Mouse (Mus musculus) urinary bladder, postnatal 14 days (tissue): ENCODE data around the gene Pcdh15.

Experiments used
- DNase-seq: peaks from one replicate; pipeline ENCODE4 v3.0.0; 2021; ENCODE audit warnings: low spot score

Pcdh15 gene

DNA sequence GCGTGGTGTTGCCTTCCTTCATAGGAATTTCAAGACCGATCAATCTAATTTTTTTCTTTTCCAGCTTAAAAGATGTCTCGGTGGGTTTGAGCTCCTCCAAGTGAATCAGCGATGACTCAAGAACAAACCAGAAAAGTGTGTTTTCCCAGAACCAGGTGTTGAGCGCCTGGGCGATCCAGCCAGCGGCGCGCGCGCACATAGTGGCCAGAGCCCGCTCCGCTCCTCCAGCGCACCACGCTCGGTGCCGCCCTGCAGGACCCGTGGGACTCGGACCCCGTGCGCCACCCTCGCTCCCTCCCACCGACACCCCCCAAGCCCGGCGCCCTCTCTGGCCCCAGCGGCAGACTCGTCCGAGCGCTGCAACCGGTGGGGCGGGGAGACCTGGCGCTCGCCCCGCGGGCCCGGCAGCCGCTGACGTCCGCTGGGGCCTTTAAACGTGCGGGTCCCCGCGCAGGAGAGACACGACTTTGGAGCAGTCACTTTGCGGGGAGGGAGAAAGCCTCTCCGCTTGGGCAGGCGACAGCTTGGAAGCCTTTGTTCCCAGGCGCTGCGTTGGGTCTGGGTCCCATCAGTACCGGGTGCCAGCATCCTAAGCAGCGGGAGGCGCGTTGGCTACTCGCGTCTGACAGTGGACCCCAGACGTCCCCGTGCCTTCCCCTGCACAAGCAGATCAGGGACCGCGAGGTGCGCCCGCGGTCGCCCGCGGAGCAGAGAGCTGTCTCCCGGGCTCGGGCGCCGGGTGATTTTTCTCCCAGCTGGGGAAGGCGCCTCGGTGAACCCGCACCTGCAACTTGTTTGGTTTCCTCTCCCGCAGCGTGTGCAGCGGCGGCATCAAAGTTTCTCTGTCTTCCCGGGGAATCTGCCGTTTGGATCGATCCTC lies at the start of gene Pcdh15:
Gene Pcdh15 (plus strand): TSS at position 377 of the 880 bp plus-strand sequence.
- no peak for DNase-seq

DNA sequence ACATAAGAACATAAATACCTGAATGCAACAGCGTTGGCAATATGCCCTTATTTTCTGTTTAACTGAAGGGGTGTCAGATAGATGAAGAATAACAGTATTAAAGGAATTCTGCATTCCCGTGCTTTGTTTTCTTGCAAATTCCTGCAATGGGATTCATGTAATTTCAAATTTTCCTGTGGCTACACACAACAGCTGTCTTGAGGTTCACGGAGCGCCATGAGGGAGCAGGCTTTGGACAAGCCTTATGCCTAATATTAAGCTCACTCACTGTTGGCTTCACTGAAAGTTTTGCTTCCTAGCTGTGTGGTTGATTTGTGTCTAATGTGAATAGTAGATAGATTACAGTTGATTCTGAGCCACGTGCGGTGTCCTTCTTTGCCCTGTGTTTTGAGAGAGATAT lies 47.1 kb upstream of the Pcdh15 start:
- no peak for DNase-seq

DNA sequence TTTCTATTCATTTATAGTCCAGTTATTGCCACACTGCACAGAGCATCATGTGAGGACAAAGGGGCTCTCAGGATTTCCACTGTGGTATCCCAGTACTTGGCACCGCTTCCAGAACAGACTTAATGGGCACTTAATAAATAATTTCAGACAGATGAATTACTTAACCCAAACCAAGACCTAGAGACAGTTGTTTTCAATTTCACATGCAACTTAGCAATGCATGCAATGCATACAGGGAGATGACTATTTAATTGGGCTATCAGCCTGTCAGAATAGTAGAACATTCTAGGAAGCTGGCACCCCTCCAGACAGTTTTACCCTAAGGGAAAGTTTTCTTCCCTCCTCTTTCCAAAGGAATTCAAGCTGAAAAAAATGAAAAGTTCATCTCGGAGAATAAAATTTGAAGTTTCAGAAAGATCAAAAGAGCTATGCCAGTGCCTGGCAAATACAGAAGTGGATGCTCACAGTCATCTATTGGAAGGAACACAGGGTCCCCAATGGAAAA lies 39.4 kb upstream of the Pcdh15 start:
- no peak for DNase-seq

DNA sequence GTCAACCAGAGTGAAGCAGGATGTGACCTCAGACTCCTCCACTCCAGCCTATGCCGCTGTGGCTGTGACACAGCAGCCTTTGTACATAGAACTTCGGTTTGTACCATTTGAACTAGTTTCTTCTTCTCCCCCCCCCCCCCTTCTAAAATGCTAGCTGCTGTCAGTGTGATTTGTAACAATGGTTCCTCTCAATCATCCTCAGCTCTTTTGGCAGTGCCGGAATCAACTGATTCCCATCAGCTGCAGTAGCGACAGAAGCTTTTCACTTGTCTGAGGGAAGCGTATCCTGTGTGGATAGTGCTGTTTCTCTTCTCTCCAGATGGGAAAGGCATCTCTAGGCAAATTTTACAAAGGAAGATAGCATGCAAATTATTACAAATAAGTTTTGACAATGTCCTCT lies 12.4 kb upstream of the Pcdh15 start:
- DNase-seq = no peak

DNA sequence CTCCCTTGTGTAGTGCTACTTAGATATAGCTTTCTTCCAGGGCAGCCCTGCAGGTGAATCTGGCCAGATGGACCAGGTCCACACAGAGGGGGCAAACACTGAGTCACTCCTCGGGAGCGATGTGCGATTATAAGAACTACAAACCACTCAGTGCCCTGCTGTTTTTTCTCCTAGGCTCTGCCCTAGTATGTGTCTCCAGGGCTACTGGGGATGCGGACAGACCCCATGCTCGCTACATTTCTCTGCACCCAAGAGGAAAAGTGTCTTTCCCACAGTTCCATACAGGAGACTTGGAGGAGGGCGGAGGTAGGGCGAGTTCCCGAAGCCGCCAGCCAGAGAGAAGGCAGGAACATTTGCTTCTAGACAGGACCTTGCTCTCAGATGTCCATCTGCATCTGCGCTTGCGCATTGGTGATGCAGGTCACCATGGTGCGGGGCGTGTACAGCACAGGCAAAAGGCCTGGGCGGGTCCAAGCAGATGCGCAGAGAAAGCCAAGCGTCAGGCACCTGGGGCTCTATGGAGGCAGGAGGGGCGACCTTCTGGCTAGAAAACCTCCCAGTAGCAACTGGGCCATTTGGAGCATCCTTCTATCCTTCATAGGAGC lies 2.5 kb upstream of the Pcdh15 start:
- no peak for DNase-seq

DNA sequence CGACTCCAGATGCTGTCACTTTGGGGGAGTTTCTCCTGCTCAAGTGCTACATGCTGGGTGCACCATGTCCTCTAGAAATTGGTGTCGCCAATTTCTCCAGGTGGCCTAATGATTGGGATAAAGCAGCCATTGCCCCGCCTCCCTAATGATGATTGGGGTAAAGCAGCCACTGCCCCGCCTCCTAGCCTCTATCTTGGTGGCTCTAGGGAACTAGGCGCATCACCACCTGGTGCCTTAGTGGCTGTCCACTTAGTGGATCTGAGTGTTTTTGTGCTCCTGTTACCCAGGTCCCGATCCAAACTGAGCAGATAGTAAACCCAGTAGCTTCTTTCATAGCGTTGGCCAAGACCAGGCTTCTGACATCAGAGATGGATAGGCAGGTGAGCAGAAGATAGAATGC lies 2.0 kb upstream of the Pcdh15 start:
- no peak for DNase-seq

DNA sequence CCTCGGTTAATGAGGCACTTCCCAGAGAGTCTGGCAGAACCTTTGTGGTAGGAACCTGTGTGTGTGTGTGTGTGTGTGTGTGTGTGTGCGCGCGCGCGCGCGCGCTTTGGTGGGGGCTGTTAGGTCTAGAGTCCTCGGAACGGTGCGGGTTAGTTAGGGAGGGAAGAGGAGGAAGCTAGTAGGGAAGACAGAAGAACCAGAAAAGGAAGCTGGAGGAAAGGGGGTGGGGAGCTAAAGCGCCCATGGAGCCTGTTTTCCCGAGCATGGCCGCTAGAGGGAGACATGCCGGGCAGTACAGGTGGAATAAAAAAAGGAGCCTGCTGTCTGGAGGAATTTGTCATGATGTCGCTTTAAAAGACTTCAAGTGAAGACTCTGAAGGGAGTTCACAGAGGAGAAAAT lies 1.2 kb upstream of the Pcdh15 start:
- DNase-seq = peak; percentile 44

DNA sequence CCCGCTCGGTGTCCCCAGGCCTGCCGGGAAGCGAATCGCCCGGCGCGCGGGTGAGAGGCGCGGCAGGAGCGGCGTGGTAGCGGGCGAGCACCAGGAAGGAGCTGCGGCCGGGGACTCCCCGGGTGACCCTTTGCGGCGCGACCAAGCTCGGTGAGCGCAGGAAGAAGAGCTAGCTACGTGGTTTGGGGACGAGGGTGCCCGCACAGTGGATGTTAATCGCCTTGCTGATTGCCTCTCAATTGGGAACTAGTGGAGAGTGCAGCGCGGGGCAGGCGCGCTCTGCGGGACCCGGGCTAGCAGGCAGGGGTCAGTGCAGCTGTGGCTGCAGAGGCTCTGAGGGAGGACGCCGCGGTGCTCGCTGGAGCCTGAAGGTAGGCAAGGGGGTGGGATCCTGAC lies 702 bp downstream of the Pcdh15 start:
- DNase-seq = no peak

DNA sequence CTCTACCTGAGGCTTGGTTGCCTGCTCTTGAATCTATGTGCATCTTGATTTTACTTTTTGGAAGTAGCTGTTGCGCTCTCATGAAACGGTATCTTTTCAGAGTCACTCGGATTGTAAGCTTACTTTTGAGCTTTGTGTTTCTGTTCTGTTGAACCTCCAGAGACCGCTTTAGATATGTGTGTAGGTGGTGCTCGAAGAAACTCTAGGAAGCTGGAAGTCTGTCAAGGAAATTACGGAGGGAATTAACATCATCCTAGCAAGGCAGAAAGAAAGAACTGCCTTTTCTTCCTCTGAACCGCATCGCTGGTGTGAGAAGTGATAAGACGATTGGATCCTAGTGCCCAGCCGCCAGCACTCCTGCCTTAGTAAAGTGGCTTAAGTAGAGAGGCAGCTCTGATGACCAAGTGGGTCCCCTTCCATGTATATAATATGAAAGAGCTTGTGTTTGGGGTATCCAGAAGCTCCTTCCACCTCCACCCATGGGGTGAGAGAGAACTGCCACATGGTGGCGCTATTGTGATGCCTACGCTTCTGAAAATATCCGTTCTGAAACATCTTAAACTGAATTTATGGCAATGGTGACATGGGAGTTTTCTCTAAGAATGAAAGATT lies 4.3 kb downstream of the Pcdh15 start:
- no peak for DNase-seq

DNA sequence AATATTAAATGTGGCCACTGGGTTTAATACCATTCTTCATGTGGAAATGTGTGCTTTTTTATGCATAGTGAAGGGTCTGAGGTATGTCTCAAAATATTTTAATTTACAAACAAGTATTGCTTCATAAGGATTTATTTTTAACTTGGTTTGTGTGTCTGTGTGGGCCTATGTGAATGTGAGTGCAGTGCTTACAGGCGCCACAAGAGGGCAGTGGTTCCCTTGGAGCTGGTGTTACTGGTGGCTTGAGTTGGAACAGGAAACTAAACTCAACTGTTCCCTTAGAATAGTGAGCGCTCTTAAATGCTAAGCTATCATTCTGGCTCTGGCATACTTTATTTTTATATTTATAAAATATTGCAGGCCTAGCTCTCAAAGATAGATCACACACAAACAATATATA lies 6.8 kb downstream of the Pcdh15 start:
- no peak for DNase-seq

DNA sequence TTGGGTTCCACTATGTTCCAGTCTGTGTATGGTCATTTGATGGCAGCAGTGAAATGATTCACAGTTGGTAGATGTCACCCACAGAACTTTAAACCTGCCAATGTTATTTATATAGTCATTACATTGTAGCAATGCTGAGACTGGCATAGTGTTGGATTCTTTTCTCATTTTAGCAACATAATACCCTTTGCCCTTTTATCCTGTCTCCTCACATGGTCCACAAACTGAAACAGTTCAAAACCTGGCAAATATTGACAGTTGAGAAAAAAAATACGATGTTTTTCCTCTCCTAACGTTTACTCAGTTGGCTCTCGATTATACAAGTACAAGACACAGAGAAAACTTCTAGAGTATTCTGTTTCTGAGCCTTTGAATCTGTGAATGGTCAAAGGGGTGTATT lies 38.8 kb downstream of the Pcdh15 start:
- no peak for DNase-seq

DNA sequence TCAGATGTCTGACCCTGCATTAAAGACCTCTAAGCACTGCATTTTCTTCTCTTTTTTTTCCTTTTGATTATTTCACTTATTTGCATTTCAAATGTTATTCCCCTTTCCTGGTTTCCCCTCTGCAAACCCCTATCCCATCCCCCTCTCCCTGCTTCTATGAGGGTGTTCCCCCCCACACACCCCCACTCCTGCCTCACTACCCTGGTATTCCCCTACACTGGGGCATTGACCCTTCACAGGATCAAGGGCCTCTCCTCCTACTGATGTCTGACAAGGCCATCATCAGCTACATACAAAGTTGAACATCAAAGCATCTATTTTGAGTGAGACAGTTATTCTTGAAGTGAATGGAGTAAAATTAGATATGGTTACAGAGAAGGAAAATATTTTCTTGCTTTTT lies 48.4 kb downstream of the Pcdh15 start:
- no peak for DNase-seq

DNA sequence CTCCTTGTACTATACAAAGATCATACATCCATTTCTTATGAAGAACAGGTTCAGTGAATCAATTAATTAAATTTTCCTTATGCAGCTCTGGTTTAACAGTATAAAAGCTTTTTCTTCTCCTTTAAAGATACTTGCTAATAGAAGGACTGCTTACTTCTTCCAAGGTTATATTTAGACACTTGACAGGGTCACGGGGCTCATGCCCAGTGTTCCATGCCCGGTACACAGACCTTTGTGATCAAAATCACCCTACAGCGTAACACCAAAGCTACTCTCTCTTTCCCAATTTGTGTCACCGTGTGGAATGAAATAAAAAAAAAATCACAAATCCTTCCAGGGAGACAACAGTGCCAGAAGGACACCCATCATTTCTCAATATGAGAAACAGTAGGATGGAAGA lies 48.8 kb downstream of the Pcdh15 start:
- DNase-seq = no peak

DNA sequence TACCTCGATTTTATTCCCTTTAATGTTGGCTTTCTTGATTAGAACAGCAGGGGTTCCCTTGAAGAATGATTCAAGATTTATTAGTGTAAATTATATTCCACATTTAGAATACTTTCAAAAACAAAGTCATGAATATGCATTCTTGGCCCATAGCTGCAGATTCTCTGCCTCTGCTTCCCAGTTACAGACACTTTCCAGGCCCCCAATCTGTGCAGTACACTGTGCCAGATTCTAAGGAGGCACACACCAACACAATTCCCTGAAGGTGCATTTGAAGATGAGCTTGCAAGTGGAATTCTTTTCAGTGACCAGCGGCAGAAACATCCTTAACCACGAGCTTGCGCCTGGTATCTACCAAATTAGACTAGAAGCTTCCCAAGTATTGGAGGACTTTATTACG lies 55.4 kb downstream of the Pcdh15 start:
- no peak for DNase-seq

DNA sequence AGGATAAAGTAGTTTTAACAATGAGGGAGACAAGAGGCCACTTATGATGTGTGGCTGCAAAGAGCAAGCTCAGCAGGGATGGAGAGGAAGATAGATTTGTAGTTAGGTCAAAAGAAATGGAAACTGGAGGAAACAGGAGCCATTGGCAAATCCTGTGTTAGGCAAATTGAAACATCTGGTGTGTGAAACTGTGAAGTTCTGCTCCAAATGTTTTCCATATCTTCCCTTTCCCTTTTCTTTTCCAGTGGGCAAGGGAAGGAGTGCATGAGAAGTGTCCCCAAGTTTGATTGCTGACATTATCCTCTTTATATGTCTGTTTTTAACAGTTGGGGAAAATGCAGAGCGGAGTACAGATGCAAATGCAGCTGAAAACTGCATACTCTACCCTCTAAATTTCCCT lies 62.6 kb downstream of the Pcdh15 start:
- no peak for DNase-seq

DNA sequence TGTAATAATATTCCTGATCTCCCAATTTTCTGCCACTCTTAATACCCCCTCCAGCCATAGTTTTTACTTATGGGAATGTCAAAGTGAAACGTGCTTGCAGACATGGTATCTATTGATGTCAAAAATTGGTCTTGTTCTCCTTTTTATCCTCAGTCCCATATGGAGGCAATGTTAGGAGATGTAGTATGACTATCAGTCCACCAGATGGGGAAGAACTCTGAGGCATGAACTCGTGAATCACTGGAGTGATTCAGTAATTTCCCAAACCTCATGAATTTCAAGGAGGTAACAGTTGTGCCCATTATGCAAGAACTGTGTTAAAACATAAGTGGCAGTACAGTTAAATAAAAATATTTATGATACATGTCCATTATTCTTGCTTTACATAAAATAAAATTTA lies 116.9 kb downstream of the Pcdh15 start:
- no peak for DNase-seq

DNA sequence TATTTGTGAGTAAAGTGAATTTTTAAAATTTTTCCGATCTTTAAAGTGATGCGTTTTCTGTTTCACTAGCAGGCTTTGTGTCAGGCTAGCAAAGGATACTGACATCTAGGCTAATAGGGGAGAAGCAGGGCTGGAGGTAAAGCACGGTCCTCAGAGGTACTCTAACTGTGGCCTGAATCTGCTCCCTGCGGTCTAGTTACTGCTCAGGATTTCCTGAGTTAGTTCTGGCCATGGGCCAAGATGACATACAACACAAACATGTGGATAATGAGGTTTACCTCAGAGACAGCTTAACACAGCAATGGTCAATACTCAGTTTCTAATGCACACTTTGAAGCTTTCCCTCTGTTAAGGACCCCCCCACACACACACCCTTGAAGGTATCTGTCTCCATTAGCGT lies 143.2 kb downstream of the Pcdh15 start:
- no peak for DNase-seq

DNA sequence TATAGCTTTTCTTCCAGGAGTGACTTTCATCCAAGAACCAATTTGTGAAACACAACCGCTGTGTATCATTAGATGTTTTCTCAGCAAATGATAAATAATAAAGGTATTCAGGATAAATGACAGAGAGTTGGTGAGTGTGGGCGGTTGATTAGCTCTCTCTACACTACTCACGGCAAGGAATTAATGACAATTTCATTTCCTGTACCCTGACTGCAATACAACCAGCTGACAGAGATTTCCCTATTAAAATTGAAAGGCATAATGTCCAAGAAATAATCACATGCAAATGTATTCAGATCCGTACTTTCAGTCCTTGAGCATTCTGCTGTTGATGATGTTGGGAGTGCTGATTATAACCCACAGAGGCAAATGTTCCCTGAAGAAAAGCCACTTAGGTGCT lies 181.3 kb downstream of the Pcdh15 start:
- DNase-seq = no peak

DNA sequence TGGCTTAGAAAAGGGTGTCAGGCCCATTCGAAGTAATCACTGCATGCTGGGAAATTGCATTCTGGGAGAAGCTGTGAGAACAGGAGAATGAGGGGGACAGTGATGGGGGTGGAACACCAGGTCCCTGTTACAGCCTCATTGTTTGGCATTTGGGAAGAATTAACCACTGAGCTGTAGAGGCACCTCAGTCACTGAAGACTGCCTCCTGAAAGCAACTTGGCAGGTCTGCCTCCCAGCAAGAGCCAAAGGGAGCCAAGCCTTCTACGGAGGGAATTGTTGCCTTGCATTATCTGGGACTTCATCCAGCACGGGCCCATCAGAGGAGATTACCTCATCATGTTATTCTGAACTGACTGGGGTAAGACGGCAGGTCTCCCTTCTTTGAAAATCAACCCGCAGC lies 197.3 kb downstream of the Pcdh15 start:
- DNase-seq = no peak

DNA sequence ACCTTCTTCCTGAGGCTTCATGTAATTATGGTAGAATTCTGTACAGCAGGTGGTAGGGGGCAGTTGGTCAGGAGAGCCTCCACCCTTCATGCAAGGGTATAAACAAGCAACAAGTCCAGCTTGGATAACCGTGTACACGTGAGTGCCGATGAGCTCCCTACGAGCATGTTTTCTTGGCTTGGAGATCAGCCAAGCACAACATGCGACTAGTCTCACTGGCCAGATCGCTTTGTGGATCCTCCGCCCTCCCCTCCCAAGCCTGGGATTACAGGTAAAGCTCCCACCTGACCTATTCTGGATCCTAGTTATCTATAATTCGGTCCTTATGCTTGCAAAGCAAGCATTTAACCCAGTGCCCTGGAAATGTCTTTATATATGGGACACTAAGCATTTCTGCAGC lies 202.8 kb downstream of the Pcdh15 start:
- no peak for DNase-seq

DNA sequence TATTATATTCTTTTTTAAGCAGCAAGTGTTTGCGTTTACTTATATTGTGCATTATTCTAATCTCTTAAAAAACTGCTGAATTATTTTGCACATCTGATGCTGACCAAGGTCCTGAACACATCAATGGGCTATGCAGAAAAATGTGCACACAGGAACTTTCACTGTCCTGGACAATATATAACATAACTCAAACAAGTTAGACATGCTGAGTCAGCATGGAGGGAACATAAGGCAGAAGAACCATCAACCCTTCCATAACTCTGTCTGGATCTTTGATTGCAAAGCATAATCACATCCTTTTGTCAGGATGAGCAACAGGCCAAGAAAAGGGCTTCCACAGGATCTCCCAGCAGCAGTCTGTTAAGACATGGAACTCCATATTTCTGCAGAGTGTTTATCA lies 207.5 kb downstream of the Pcdh15 start:
- DNase-seq = no peak

DNA sequence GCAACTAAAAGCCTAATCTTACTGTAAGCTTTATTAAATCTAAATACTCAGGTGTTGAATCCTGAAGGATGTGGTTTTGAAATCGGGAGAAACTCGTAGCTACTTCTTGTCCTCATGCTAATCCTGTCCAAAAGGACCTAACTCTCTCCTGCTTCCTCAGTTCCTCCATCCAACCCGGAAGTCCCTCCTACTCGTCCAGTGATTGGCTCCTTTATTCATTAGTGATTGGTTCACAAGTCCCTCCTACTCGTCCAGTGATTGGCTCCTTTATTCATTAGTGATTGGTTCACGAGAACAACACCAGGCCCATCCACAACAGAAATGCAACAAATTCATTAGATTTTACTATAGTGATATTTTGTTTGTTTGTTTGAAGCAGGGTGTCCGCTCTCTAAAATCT lies 227.7 kb downstream of the Pcdh15 start:
- DNase-seq = no peak

DNA sequence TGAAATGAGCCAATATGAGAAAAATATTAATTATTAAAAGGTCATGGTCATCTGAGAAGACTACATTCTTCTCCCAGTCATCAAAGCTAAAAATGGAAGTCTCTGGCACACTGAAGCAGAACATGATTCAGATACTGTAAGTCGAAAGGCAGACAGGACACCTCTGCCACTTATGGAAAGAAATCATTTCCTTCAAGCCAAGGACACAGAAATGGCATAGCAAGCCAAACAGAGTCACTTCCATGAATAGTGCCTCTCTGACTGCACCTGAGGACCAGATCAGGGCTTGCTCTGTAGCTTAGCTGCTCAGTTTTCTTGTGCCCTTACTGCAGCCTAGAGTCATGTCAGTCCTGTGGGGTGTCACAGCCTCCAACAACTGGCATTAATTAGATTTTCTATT lies 234.3 kb downstream of the Pcdh15 start:
- no peak for DNase-seq
